Mouse (Mus musculus): ENCODE measurements around the gene Clpx.
"Not testable (repeated sequence)": the region's sequence is repeated elsewhere in the genome, so short reads cannot be mapped to it uniquely, and the experiment has no call there.

Gene Clpx

GRCm38 (mm10) chr9:65293973-65294715 lies at the start of gene Clpx:
TSS of gene Clpx (plus strand) at chr9:65294260.
- DNase-seq, result peak; percentile 97 to 98

- no peak for DNase-seq
Measured at GRCm38 (mm10) chr9:65247502-65248376, 46.3 kb upstream of the Clpx start.

DNA sequence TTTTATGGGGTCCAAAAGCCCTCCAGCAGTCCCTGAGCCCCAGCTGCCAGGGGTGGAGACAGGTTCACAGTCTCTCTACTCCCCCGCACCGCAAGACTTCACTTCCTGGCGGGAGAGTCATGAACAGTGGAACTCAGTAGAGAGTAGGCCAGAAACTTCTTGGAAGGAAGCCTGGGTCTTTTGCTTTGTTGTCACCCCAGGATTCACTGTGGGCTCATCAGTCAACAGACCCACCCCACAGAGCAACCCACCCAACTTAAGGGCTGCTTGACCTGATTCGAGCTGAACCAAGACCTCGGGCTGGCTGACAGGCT lies 45.7 kb upstream of the Clpx start:
- peak; percentile 22 to 48 for DNase-seq

GRCm38 (mm10) chr9:65252026-65252425 lies 42.0 kb upstream of the Clpx start:
- DNase-seq, result no peak

DNA sequence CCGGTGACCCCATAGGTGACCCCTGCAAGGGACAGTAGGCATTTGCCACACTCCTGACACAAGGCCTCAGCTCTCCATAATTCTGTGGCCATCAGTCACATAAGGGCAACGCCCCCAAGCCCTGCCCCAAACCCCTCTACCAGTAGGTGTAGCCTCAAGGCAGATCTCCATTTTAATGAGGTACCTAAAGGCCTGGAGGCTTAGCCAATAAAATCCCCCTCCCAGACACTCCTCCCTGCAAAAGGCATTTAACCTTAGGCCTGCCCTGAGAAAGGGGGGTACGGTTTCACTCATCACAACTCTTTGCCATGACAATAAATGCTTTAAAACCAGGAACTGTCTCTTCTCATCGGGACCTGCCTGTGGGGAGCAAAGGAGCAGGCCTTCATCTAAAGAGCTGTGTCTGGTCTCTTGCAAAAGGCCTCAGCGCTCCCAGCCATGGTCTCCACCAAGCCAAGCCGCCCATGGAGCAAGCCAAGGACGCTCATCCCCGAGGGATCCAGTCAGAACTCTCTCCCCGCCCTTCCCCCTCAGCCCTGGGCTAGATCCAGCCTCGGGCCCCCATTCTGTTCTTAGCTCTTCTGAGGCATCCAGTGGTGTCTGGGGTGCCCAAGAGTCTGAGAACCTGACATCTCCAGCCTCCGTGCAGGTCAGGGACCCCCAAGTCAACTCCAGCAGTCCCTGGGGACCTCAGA lies 38.0 kb upstream of the Clpx start:
- no peak for DNase-seq

- no peak for DNase-seq
Measured at GRCm38 (mm10) chr9:65257218-65257910, 36.7 kb upstream of the Clpx start.

GRCm38 (mm10) chr9:65259366-65259765 lies 34.7 kb upstream of the Clpx start:
- DNase-seq, result no peak

GRCm38 (mm10) chr9:65261591-65262230 lies 32.3 kb upstream of the Clpx start:
- no peak for DNase-seq

- DNase-seq, result no peak
Measured at GRCm38 (mm10) chr9:65262641-65263120, 31.4 kb upstream of the Clpx start.

DNA sequence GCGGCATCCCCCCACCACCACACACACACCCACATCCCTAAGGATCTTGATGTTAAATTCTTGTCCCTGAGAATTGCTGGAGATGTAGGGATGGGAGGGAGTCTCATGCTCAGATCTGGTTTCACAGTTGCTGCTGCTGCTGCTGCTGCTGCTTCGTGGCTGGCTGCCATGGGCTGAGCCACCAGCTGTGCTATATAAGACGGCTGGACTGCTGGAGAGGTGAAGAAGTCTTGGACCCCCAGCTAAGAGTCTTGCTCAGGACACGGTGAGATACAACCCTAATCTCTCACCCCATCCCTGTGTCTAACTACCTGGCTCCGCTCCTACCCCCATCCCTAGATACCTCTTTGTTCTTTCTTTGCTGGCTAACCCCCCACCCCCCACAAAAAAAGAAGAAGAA lies 29.1 kb upstream of the Clpx start, which contains the start of gene Cilp:
Gene Cilp (plus strand): TSS at position 222 of the 400 bp plus-strand sequence.
- DNase-seq, result no peak

DNA sequence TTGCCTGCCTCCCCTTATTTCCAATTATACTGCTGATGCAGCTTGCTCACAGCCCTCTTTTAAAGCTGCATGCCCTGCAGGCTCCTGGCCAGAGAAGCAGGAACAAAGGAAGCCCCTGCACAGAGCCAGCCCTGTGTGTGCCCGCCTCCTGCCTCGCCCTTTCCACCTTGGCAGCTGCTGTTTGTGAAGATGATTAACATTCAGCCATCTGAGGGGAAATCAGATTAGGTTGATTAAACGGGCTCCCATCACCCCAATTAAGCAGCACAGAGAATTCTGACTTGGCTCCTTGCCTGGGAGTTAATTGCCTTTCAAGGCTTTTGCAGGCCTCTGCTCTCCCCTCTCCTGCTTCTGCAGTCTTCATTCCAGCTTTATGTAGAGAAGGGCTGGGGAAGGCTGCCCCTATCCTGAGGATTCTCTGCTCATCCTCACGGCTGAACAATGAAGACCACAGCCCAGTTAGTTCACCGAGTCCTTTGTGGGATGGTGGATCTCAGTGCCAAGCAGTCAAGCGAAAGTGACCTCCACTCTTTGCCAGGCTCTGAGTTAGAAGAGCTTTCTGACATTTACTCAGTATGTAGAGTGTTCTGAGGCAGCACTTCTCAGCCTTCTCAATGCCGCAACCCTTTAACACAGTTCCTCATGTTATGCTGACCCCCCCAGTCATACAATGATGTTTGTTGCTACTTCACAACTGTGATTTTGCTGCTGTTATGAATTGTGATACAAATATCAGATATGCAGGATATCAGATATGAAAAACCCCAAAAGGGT lies 26.1 kb upstream of the Clpx start:
- no peak for DNase-seq

- DNase-seq, result no peak
Measured at GRCm38 (mm10) chr9:65273048-65273809, 20.8 kb upstream of the Clpx start.

DNA sequence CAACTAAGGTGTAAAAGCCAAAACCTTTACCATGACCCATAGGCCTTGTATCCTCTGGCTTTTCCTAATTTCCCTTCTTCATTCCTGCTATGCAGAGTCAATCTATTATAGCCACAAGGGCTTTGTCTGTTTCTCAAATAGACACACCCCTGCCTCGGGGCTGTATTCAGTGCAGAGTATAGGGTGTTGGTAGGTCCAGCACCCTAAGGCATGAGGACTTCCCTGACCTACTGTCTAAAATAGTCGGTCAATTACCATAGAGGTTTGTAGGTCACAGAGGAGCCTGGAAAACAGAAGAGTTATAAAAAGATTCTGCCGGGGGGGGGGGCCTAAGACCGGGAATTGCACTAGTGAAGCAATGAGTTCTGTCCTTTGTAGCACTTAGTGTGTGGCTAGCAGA lies 20.2 kb upstream of the Clpx start:
- no peak for DNase-seq

GRCm38 (mm10) chr9:65274851-65275250 lies 19.2 kb upstream of the Clpx start:
- not testable (repeated sequence) for DNase-seq

- DNase-seq, result no peak
Measured at GRCm38 (mm10) chr9:65275810-65276530, 18.1 kb upstream of the Clpx start.

DNA sequence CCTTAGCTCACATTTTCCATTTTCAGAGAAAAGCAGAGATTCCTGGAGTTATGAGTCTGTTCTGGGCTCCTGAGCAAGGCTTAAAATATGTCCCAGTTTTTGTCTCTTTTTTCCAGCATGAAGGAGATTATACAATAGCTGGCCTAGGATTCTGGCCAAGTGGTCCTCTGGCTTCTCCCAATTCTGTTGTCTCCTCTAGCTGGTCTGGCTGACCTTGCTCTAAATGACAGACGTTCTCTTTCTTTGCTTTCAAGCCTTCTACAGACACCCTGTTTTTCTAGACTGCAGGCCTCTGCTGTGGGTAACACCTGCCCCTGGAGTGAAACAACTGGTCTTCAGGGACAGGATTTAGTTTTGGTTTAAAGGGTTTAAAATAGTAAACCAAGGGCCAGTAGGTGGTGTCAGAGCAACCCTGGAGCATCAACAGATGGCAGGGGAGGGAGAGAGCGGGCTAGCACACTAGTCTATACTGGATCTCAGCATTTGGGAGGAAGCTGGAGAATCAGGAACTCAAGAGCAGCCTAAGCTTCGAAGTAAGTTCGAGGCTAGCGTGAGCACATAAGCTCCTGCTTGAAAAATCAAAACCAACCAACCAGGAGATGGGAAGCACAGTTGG lies 12.4 kb upstream of the Clpx start:
- DNase-seq, result no peak

- DNase-seq, result peak in 1 of 2 experiments; percentile 8
Measured at GRCm38 (mm10) chr9:65283301-65283700, 10.8 kb upstream of the Clpx start.

DNA sequence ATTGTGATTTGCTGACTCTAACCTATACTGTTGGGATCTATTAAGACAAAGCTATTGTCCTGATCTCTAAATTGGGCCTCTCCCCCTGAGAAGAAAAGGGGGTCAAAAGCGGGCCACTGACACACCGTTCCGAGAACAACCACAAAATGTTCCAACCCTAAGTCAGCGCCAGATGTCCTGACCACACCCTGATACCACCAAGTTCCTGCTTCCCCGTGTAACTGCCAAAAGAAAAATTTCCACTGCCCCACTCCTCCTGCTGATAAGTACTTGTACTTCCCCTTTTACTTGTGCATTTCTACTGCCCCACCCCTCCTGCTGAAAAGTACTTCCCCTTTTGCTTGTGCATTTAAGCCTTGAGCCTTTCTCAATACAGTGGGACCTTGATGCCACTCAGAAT lies 5.8 kb upstream of the Clpx start:
- not testable (repeated sequence) for DNase-seq

- DNase-seq, result no peak
Measured at GRCm38 (mm10) chr9:65289988-65290387, 4.1 kb upstream of the Clpx start.
